Mouse (Mus musculus): ENCODE data around the gene Dcbld2. TPM values are rescaled to one million over a fixed set of nuclear protein-coding genes. Genes with fewer than 3 reads are reported as not detected.

Dcbld2 gene
- 0.26 TPM for polyA plus RNA-seq (2017; shearing (Covaris generic))

GRCm38 (mm10) chr16:58408062-58408486, at the start of gene Dcbld2:
Dcbld2 (plus strand) TSS chr16:58408443.

Other genes with a start within 250 kb of the Dcbld2 start
- 8.7 TPM for gene St3gal6, start 115.8 kb downstream of the Dcbld2 start, polyA plus RNA-seq (2017; shearing (Covaris generic))
- not detected for gene Gm813, start 208.5 kb downstream of the Dcbld2 start, polyA plus RNA-seq (2017; shearing (Covaris generic))
- gene E330017A01Rik, start 230.3 kb downstream of the Dcbld2 start, polyA plus RNA-seq (2017; shearing (Covaris generic)) = not detected

All from CD4-positive, CD25-positive, alpha-beta regulatory T cell (primary cell).